Mouse (Mus musculus) cerebral cortex, adult 2 months (tissue): ENCODE measurements around the gene Pip4p1.

ENCODE experiments used
- WGBS: fragments of 180-500 bp; shearing (Covaris S2); methylation state at CpG from one replicate; pipeline ENCODE4 v1.1.7; 2018; 5-methylcytosine and 5-hydroxymethylcytosine counted together

Gene Pip4p1

GRCm38 (mm10) chr14:50930754-50931492 lies at the start of gene Pip4p1, which contains the start of gene Pnp:
Gene Pip4p1, minus strand, starts transcription at chr14:50930856.
Gene Pnp, plus strand, starts transcription at chr14:50931082.
- WGBS = under 1% methylated on average over 66 of the region's 68 CpGs

DNA sequence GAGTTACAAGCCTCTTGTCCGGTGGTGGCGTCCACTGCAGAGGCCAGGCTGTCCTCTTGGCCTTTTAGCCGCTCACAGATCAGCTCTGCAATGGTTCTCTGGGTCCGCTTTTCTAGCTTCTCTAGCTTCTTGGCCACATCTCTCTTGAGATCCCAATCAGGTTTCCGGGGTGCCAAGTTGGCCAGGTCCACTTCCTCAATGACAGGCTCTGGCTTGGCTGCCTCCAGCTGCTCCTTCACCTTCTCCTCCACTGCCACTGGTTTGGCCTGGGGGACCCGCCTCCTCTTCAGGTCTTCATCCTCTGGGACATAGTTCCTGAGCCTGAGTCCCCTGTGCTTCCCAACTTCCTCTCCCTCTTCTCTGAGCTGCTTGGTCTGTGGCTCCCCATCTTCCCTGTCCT lies 47.8 kb upstream of the Pip4p1 start:
- 86% methylated on average over 6 of the region's 6 CpGs for WGBS

- 20% methylated on average over 9 of the region's 9 CpGs for WGBS
Measured at GRCm38 (mm10) chr14:50976674-50977073, 46.0 kb upstream of the Pip4p1 start.

DNA sequence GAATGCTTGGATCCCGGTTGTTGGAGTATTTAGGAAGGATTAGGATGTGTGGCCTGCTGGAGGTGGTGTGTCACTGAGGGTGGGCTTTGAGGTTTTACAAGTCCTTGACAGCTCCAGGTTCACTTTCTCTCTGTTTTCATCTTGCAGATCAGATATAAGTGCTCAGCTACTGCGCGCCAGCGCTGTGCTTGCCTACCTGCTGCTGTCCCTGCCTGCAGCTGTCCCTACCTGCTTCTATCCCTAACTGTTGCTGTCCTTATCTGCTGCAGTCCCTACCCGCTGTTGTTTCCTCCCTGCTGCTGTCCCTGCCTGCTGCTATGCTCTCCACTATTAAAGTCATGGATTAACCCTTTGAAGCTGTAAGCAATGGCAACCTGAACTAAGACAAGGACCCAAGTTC lies 44.3 kb upstream of the Pip4p1 start:
- 88% methylated on average over 5 of the region's 5 CpGs for WGBS

GRCm38 (mm10) chr14:50973700-50974099 lies 43.0 kb upstream of the Pip4p1 start:
- 78% methylated on average over 4 of the region's 4 CpGs for WGBS

DNA sequence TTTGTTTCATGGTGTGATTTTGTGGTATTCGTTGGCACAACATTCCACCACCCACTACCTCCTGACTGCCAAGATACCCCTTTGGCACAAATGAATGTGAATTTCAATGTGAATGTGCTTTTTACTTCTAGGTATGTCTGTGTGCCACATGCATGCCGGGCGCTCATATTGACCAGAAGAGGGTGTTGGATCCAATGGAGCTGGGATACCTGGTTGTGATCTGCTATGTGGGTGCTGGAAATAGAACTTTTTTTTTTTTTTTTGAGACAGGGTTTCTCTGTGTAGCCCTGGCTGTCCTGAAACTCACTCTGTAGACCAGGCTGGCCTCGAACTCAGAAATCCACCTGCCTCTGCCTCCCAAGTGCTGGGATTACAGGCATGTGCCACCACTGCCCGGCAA lies 42.4 kb upstream of the Pip4p1 start:
- whole genome bisulfite sequencing = 84% methylated on average over 5 of the region's 5 CpGs

DNA sequence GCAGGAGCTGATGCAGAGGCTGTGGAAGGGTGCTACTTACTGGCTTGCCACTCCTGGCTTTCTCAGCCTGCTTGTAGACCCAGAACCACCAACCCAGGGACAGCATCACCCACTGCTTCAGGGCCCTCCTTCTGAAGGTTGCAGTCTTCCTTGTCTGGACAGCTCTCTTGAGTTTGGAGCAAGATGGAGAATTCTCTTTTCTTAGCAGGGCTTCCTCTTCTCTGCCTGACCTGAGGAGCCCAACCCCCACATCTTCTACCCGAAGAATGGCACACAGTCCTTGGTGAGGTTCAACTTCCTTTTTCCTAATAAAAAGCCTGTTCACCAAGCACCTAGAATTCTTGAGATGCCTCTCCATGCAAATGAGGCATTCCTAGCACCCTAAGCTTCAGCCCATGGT lies 40.2 kb upstream of the Pip4p1 start:
- 79% methylated on average over 1 of the region's 1 CpGs for WGBS

DNA sequence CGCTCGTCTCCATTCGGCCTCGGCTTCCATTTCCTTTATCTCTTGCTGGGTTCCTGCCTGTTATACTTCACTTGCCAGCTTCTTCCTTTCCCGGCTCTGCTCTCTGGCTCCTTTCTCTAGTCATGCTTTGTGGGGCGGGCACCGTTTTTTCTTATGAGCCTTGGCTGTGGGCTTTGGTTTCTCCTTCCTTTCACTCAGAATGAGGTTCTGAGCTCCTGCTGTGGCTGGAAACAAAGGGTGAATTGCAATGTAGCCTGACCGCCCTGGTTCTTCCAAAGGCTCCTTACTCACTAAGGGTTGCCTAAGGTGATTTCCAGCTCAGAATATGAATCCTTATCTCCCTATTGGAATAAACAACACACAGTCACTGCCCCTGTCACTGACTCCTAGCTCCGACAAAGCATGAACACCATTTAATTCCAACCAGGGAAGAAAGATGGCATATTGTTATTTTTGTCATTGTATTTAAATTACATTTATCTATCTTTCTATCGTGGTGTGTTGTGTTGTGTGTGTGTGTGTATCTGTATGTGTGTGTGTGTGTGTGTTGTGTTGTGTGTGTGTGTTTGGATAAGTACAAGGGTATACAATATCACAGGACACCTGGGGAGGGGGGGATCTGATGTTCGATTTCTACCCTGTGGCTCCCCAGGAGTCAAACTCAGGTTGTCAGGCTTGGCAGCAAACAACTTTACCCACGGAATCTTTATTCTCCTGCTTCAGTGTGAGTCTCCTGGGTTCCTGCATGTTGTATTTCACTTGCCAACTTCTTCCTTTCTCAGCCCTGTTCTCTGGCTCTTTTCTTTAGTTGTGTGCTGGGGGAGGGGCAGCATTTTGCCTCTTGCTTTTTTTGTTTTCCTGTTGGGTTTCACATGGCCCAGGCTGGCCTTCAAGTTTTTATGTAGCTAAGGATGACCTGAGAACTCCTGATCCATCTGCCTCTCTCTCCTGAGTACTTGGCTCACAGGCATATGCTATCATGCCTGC lies 39.2 kb upstream of the Pip4p1 start:
- 36% methylated on average over 12 of the region's 12 CpGs for WGBS

- WGBS = 21% methylated on average over 1 of the region's 1 CpGs
Measured at GRCm38 (mm10) chr14:50969041-50969440, 38.4 kb upstream of the Pip4p1 start.

DNA sequence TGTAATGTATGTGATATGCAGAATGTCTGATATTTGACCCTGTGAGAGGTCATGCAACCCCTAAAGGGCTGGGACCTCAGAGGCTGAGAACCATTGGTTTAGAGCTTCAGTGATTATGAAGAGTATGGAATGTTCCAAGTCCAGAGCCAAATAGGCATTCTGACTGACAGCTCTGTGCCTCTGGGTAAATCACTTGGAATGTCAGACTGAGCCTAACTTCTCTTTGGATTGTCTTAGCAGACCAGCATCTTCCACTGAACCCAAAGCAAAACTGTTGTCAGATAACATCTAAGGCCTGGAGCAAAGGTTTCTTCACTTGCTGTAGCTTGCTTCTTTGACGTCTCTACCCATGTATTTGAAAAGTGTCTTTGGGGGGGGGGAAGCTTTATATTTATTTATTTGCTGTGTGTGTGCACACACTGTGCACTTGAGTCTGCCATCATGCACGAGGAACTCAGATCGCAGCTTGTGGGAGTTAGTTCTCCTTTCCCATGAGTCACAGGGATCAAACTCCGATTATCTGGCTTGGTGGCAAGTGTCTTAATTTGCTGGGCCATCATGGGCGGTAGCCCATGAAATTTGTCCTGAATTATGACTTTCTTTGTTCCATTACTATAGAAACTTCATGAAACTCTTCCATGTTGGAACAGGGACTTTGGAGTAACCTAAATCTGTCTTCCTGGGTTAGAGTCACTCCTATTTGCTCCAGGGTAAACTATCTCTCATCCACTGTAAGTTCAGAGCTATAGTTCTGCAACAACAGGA lies 37.7 kb upstream of the Pip4p1 start:
- 86% methylated on average over 5 of the region's 5 CpGs for WGBS

- WGBS = 95% methylated on average over 5 of the region's 5 CpGs
Measured at GRCm38 (mm10) chr14:50958289-50958995, 27.8 kb upstream of the Pip4p1 start.

DNA sequence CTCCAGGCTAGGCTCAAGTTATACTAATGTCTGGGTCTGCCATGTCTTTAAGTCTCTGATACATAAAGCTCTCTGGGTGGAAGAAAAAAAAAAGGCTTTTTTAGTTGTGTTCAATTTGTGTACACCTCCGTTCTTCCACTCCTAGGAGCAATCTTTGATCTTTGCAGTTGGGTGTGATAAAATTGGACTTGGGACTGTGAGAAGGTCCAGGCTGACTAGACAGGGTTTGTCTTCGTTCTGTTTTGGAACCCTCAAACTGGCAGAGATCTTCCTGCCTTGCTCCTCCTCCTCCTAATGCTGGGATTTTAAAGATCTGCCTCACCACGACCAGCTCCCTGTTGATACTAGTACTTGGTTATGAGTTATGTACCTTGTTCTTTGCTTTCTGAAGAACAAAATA lies 26.5 kb upstream of the Pip4p1 start:
- 78% methylated on average over 3 of the region's 3 CpGs for WGBS

- WGBS = 90% methylated on average over 6 of the region's 6 CpGs
Measured at GRCm38 (mm10) chr14:50956724-50957123, 26.1 kb upstream of the Pip4p1 start.

GRCm38 (mm10) chr14:50955942-50956508 lies 25.4 kb upstream of the Pip4p1 start, which contains the start of gene Pnp2:
Gene Pnp2, plus strand, starts transcription at chr14:50955992.
- 11% methylated on average over 19 of the region's 19 CpGs for WGBS

DNA sequence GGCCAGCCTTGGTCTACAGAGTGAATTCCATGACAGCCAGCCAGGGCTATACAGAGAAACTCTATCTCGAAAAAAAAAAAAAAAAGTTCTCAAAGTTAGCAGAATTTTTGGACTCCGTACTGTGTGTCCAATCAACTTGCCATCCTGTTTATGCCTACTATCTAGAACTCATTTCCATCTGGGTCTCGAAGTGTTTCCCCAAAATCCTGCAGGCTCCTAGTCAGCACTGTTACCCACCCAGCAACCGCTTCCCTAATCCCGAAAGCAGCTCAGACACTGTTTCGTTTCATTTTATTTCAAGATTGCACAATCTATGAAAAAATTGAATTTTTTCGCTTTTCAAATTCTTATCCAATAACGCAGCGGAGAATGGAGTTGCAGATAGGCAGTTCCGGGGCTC lies 24.8 kb upstream of the Pip4p1 start:
- WGBS = 81% methylated on average over 10 of the region's 10 CpGs

DNA sequence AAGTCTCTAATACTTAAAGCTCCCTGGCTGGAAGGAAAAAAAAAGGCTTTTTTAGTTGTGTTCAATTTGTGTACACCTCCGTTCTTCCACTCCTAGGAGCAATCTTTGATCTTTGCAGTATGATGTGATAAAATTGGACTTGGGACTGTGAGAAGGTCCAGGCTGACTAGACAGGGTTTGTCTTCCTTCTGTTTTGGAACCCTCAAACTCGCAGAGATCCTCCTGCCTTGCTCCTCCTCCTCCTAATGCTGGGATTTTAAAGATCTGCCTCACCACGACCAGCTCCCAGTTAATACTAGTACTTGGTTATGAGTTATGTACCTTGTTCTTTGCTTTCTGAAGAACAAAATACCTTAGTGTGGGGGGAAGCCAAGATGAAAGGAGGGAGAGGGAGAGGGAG lies 14.9 kb upstream of the Pip4p1 start:
- 52% methylated on average over 3 of the region's 3 CpGs for WGBS

DNA sequence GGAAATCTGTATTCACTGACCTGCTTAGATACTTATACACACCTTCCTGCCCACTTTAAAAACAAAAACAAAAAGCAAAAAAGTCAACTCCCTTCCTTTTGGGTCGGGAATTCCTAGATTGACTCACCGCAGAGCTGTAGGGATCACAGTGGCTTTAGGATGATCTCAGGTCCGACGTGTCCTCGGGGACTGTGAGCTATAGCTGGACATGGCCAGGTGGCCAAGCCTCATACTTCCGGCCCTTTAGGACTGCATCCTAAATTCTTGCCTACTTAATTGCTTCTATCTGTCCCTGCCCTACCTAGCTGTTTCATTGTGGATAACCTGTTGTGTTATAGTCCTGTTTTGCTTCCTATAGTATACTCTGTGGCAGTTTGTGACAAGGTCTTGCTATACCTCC lies 14.4 kb upstream of the Pip4p1 start:
- WGBS = 13% methylated on average over 6 of the region's 6 CpGs

- 1% methylated on average over 14 of the region's 15 CpGs for WGBS
Measured at GRCm38 (mm10) chr14:50944668-50945033, 14.0 kb upstream of the Pip4p1 start.

DNA sequence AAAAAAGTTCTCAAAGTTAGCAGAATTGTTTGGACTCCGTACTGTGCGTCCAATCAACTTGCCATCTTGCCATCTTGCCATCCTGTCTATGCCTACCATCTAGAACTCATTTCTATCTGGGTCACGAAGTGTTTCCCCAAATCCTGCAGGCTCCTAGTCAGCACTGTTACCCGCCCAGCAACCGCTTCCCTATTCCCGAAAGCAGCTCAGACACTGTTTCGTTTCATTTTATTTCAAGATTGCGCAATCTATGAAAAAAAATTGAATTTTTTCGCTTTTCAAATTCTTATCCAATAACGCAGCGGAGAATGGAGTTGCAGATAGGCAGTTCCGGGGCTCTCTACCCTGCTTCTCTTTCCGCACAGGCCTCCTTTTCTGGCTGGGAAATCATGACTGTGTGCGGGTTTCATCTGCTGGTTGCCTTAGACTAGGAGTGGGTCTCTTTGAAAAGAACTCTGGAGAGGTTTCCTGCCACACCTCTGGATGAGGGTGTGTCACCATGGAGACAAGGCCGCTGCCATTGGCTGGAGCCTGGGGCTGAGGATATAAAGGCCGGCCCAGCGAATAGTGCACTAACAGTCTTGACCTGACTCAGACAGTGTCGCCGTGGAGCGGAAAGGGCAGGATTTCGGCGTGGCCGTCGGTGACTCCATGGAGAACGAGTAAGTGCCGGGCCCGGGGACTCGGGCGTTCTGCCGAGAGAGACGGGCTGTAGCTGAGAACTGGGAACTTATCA lies 13.4 kb upstream of the Pip4p1 start, which contains the start of gene Gm49342:
TSS of gene Gm49342 (plus strand) at position 586 of the 736 bp plus-strand sequence.
- 7% methylated on average over 31 of the region's 31 CpGs for WGBS

DNA sequence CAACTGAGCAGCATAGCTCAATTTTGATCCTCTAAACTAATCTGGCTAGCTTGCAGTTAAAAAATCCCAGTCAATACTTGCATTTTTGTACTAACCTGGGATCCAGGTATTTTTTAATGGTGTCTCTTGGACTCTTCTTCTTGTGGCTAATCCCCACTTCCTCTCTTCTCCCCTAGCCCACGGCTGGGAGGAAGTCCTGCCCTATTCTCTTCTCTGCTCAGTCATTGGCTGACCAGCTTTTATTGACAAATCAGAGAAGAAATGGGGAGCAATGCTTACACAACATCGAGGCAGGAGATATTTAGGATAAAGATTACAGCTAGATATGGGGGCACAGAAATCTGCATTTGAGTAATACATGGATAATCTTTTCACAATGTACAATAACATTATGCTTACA lies 8.3 kb upstream of the Pip4p1 start:
- WGBS = 41% methylated on average over 2 of the region's 2 CpGs
